Mouse (Mus musculus) erythroblast, adult 5-6 weeks (primary cell): ENCODE data around the gene Klhl21. TPM values are rescaled to one million over a fixed set of nuclear protein-coding genes. Genes with fewer than 3 reads are reported as not detected.
A peak's percentile ranks its signal among the peaks of the same experiment; 100 is the strongest.

Source experiments
- ATAC-seq: replicated peaks from 2 replicates; pipeline ENCODE4 v1.8.0; 2016; ENCODE audit warnings: moderate number of reproducible peaks, mild to moderate bottlenecking, moderate TSS enrichment, inconsistent platforms; ENCODE audit not compliant: poor library complexity, low FRiP score, severe bottlenecking
- total RNA-seq, 2 experiments: library from RNA; stranded (forward) in 1 of 2; stranded (reverse) in 1 of 2; fragments of 150-400 nt in 1 of 2; fragments of 200-764, 138-1000 nt in 1 of 2; gene quantifications; 2 replicates each; pipeline versions ENCODE4 v1.2.3 to v1.2.4; 2015 to 2017; ENCODE audit warnings: low replicate concordance in 2 of 2

The Klhl21 gene
- total RNA-seq, 2 experiments from 2014 or later: 0.77 to 2.7 TPM

- no peak for ATAC-seq
Measured at GRCm38 (mm10) chr4:151994228-151995171, 14.1 kb upstream of the Klhl21 start.

DNA sequence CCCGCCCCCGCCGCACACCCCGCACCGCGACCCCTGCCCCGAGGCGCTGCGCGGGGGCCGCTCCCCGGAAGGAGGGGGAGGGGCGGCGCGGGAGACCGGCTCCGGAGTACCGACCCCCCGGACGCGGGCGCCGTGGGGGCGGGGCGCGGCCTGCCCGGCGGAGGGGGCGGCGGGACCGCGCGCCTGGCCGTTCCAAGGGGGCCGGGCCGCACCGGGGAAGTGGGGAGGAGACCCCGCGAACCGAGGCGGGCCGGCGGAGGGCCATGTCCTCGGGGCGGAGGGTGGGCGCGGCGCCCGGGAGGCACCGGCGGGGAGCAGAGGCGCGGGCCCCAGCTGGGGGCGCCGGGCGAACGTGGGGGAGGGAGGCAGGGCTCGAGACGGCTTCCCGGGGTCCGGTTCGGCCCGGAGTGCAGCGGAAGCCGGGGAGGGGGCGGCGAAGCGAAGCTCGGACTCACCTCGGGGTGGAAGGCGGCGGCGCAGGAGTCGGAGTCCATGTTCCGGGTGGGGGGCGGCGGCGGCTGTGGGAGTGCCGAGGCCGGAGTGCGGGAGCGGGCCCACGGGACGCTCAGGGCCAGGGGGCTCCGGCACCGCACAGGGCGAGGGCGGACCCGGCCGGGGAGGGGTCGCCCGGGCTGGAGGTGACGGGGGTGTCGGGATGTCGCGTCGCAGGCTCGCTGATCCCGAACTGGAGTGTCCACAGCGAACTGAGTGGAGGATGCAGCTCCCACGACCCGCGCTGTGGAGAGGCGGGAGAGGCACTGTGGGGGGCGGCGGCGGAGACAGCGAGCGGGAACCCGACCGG lies 13.0 kb upstream of the Klhl21 start:
- ATAC-seq: no peak

- ATAC-seq: peak; percentile 94
Measured at GRCm38 (mm10) chr4:151996173-151996950, 12.2 kb upstream of the Klhl21 start, which contains the start of gene Phf13. Phf13 (minus strand) TSS chr4:151996258.

DNA sequence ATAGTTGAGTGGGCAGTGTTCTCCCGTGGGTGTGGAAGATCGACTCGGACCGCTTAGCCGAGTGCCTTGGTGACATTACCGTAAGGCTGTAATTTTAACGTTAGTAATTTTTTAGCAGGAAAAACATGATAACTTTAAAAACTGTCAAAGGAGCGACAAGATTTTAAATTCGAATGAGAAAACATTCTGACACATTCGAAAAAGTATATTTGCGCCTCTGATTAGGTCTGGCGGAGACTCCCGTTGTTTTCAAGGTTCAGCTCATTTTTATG lies 11.7 kb upstream of the Klhl21 start:
- no peak for ATAC-seq

GRCm38 (mm10) chr4:151997701-151998100 lies 10.9 kb upstream of the Klhl21 start:
- ATAC-seq: no peak

- no peak for ATAC-seq
Measured at GRCm38 (mm10) chr4:151999481-151999880, 9.1 kb upstream of the Klhl21 start.

DNA sequence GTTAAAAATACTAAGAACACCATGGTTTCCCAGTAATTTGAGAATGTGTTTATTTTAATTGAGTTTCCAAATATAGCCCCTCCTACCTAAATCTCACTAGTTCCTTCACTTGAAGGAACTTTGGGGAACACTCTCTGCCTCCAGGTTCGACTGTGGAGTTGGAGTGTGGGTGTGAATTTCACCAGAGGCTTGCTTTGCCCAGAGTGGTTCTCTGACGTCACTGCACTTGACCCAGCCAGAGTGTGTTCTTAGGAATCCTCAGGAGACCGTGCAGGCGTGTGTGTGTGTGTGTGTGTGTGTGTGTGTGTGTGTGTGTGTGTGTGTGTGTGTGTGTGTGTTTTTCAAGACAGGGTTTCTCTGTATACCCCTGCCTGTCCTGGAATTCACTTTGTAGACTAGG lies 7.7 kb upstream of the Klhl21 start:
- ATAC-seq: no peak

GRCm38 (mm10) chr4:152001335-152001734 lies 7.3 kb upstream of the Klhl21 start:
- no peak for ATAC-seq

- ATAC-seq: no peak
Measured at GRCm38 (mm10) chr4:152002063-152002462, 6.5 kb upstream of the Klhl21 start.

DNA sequence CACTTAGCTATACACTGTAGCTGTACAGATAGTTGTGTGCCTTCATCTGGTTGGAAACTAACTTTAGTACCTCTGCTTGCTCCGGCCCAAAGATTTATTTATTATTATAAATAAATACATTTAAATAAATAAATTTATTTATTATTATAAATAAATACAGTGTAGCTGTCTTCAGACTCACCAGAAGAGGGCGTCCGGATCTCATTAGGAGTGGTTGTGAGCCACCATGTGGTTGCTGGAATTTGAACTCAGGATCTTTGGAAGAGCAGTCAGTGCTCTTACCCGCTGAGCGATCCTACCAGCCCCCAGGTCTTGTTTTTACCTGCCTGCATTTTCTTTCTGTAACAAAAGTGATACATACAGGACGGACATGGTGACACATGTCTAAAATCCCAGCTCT lies 2.5 kb upstream of the Klhl21 start:
- ATAC-seq: no peak

GRCm38 (mm10) chr4:152006812-152007211 lies 1.8 kb upstream of the Klhl21 start:
- no peak for ATAC-seq

DNA sequence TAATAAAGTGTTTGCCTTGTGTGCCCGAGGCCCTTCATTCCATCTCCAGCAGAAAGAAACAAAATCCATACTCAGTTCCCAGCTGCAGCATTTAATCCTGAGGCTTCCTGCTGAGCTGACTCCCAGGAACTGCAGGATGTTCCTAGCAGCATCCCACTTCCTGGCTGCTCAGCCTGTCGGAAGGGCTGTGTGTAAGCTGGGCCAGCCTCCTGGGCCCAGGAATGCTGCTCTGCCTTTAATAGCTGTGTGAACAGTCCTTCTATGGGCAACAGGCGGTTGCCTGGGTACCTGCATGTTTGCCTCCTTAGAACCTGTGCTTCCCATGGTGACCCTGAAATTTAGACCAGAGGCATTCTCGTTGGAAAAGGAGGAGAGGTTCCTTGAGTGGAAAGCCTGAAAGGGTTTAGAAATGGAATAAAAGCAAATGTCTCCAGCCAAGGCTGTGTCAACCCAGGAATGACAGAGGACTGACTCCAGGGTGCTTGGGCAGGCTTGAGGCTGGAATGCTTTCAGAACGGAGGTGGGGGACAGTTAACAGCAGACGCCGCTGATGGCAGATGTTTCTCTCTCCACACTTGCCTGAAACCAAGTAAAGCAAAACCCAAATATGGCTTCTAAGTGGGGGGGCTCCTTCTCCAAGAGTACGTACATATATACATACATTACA lies 989 bp upstream of the Klhl21 start:
- no peak for ATAC-seq

GRCm38 (mm10) chr4:152008148-152008500 lies 479 bp upstream of the Klhl21 start:
- no peak for ATAC-seq

DNA sequence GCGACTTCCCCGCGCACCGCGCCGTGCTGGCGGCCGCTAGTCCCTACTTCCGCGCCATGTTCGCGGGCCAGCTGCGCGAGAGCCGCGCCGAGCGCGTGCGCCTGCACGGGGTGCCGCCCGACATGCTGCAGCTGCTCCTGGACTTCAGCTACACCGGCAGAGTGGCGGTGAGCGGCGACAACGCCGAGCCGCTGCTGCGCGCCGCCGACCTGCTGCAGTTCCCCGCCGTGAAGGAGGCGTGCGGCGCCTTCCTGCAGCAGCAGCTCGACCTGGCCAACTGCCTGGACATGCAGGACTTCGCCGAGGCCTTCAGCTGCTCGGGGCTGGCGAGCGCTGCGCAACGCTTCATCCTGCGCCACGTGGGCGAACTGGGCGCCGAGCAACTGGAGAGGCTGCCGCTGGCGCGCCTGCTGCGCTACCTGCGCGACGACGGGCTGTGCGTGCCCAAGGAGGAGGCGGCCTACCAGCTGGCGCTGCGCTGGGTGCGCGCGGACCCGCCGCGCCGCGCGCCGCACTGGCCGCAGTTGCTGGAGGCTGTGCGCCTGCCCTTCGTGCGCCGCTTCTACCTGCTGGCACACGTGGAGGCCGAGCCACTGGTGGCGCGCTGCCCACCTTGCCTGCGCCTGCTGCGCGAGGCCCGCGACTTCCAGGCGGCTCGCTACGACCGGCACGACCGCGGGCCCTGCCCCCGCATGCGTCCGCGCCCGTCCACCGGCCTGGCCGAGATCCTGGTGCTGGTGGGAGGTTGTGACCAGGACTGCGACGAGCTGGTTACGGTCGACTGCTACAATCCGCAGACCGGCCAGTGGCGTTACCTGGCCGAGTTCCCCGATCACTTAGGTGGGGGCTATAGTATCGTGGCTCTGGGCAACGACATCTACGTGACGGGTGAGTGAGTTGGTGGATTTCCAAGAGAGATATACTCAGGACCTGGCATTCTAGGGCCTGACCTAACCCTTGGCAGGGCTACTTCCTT lies 761 bp downstream of the Klhl21 start:
- ATAC-seq: no peak

DNA sequence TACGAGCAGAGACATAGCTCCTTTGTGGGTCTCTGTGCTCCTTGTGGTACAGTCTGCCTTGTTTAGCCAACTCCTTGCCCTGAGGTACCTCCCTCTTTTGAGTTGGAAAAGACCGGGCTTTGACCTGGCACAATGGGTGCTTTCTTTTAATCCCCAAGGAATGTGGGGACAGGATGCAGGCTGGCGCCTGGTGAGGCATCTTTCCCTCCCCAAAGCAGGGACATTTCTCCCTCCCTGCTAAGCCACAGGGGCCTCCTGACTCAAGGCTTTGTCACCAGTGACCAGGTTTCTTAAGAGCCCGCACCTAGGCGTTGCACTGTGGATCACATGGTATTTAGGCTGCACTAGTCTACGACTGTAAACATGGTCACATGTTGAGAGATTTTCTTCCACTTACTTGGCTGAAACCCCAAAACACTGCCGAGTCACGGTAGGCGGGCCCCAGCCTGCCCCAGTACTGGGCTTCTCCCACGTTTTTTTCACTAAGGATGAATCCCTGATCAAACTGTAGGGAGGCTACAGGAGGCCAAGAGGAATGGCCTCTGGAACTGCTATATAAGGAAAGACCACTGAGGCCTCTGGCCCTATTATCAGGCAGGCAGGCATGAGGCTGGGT lies 1.6 kb downstream of the Klhl21 start:
- peak; percentile 76 for ATAC-seq

DNA sequence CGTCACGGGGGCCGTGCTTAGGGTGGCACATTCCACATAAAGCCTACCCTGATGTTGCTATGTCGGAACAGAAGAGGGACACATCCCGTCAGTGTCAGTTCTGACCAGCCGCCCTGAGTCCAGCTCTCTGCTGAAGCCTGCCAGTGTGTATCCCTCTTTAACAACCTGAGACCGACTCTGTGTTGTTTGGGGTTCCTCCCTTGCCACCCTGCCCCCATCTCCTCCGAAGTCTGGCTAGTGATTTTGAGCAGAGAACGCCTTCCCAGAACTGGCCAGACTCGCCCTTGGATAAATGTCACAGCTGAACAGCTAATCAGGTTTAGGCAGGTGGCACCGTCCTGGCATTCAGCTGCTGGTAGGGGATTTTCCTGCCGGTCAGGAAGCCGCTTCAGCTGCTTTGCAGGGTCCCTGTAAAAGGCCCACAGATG lies 2.1 kb downstream of the Klhl21 start:
- ATAC-seq: peak; percentile 31

DNA sequence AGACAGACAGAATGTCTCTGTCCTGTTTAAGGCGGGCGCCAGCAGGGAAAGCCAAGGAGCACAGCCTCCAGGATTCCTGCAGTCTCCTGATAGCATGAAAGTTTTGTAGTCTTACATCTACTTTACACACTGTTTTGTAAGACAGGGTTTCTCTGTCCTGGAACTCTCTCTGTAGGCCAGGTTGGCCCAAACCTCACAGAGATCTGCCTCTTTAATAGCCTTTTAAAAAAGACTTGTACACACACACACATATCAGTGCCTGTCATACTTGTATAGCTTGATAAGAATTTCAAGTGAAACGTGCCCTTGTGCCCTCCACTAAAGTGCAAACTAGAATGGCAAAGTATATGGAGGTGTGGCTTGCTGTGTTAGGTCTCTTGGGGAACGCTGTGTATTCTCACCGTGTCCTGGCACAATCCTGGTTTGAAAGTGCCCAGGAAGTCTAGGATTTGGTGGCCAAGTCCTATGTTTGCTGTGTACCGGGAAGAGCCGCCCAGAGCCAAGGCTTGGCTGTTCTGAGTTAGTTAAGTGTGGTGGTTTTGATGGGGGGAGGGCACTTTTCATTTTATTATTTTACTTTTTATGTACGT lies 2.7 kb downstream of the Klhl21 start:
- ATAC-seq: no peak

GRCm38 (mm10) chr4:152012109-152012508 lies 3.5 kb downstream of the Klhl21 start:
- no peak for ATAC-seq
